Mouse (Mus musculus): ENCODE data around the gene Foxc1. TPM values are rescaled to one million over a fixed set of nuclear protein-coding genes. Genes with fewer than 3 reads are reported as not detected.

Gene Foxc1
- polyA plus RNA-seq, 1 experiment from 2014 or later = 0.44 TPM

- Histone ChIP-seq H3K9me3 (replicated peaks; ENCODE audit: control insufficient read depth, low read length, poor library complexity, severe bottlenecking) (no peaks in the 10 kb centered on the region), H3K9ac (ENCODE audit: low read depth, low read length) (peak overlapping the region; percentile 47; the same call in 1 of the 2 replicates), H3K27me3 (ENCODE audit: control insufficient read depth, insufficient read depth, low read depth, low read length) (peaks cover 36% of the 10 kb centered on the region), H3K4me3 (ENCODE audit: low read depth, low read length) (peak overlapping the region; percentile 28), H3K36me3 (ENCODE audit: control insufficient read depth, insufficient read depth, low read length) (no peaks in the 10 kb centered on the region), H3K4me2 (ENCODE audit: low read length) (peak overlapping the region; percentile 55), H3K27ac (ENCODE audit: low read length) (no peak overlapping the region), H3K4me1 (ENCODE audit: control insufficient read depth, insufficient read depth, low read length) (peaks cover 6% of the 10 kb centered on the region; the same call in 1 of the 2 replicates)
- 5% methylated on average over 16 of the region's 16 CpGs for WGBS
- ATAC-seq = peak; percentile 87
Observed at GRCm38 (mm10) chr13:31820587-31821017, 14.2 kb downstream of the Foxc1 start.

DNA sequence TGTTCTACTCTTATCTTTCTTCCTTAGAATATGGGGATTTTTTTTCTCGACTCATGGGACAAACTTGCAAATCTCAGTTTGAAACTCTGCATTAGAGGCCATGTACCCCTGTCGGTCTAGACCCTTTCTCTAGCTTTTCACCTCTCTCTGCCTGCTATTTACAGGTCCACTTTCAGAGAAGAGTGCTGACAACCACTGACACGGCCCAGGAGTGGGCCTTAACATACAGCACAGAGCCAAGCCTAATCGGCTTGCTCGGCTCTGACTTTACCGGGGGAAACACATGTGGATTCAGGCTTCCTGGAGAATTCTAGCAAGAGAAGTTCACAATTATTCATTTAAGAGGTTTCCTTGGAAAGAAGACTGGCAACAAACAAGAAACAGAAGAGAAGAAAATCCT lies 14.6 kb downstream of the Foxc1 start:
- H3K9me3 ChIP-seq (replicated peaks; ENCODE audit: control insufficient read depth, low read length, poor library complexity, severe bottlenecking) = no peaks in the 10 kb centered on the region
- H3K27me3 ChIP-seq (ENCODE audit: control insufficient read depth, insufficient read depth, low read depth, low read length) = peaks cover 31% of the 10 kb centered on the region
- peak; percentile 65; the same call in 1 of the 2 replicates for ATAC-seq
- peak overlapping the region; percentile 28 for H3K4me3 ChIP-seq (ENCODE audit: low read depth, low read length)
- H3K9ac ChIP-seq (ENCODE audit: low read depth, low read length) = 0 out of 2 replicates have a peak overlapping the region, but pooled peaks have one; percentile 47
- no peaks in the 10 kb centered on the region for H3K36me3 ChIP-seq (ENCODE audit: control insufficient read depth, insufficient read depth, low read length)
- no peak overlapping the region for H3K27ac ChIP-seq (ENCODE audit: low read length)
- WGBS = 21% methylated on average over 6 of the region's 6 CpGs
- peaks cover 6% of the 10 kb centered on the region; the same call in 1 of the 2 replicates for H3K4me1 ChIP-seq (ENCODE audit: control insufficient read depth, insufficient read depth, low read length)
- peak overlapping the region; percentile 55 for H3K4me2 ChIP-seq (ENCODE audit: low read length)

GRCm38 (mm10) chr13:31823316-31823715 lies 16.9 kb downstream of the Foxc1 start:
- H3K27me3 ChIP-seq (ENCODE audit: control insufficient read depth, insufficient read depth, low read depth, low read length) = peaks cover 14% of the 10 kb centered on the region
- H3K4me1 ChIP-seq (ENCODE audit: control insufficient read depth, insufficient read depth, low read length) = peaks cover 6% of the 10 kb centered on the region; the same call in 1 of the 2 replicates
- no peaks in the 10 kb centered on the region for H3K36me3 ChIP-seq (ENCODE audit: control insufficient read depth, insufficient read depth, low read length)
- no peak overlapping the region for H3K4me3 ChIP-seq (ENCODE audit: low read depth, low read length)
- H3K9ac ChIP-seq (ENCODE audit: low read depth, low read length) = no peak overlapping the region
- ATAC-seq = no peak
- H3K9me3 ChIP-seq (replicated peaks; ENCODE audit: control insufficient read depth, low read length, poor library complexity, severe bottlenecking) = no peaks in the 10 kb centered on the region
- 15% methylated on average over 5 of the region's 5 CpGs for WGBS
- no peak overlapping the region for H3K4me2 ChIP-seq (ENCODE audit: low read length)
- H3K27ac ChIP-seq (ENCODE audit: low read length) = no peak overlapping the region

DNA sequence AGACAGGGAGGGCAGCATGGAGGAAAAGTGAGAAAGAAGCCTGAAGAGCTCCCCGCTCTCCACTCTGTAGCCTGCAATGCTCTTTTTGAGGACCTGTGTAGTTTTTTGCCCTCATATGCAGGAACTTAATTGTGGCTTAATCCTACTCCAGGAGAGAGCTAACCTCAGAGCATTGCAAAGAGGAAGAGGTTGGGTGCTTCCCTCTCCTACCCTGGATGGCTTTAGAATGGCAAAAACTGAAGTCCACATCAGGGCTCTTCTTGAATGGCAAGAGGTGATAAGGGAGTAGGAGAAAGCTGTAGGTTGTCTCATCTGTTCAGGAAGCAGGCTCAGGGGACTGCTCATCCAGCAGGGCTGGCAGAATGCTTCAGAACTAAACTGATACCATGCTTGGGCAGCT lies 18.7 kb downstream of the Foxc1 start:
- no peak for ATAC-seq

GRCm38 (mm10) chr13:31827160-31827559 lies 20.7 kb downstream of the Foxc1 start:
- H3K9me3 ChIP-seq (replicated peaks; ENCODE audit: control insufficient read depth, low read length, poor library complexity, severe bottlenecking) = no peaks in the 10 kb centered on the region
- no peak for ATAC-seq
- no peak overlapping the region for H3K4me2 ChIP-seq (ENCODE audit: low read length)
- no peaks in the 10 kb centered on the region for H3K27me3 ChIP-seq (ENCODE audit: control insufficient read depth, insufficient read depth, low read depth, low read length)
- 76% methylated on average over 5 of the region's 5 CpGs for WGBS
- H3K9ac ChIP-seq (ENCODE audit: low read depth, low read length) = no peak overlapping the region
- H3K27ac ChIP-seq (ENCODE audit: low read length) = no peak overlapping the region
- H3K36me3 ChIP-seq (ENCODE audit: control insufficient read depth, insufficient read depth, low read length) = no peaks in the 10 kb centered on the region
- H3K4me1 ChIP-seq (ENCODE audit: control insufficient read depth, insufficient read depth, low read length) = no peaks in the 10 kb centered on the region
- no peak overlapping the region for H3K4me3 ChIP-seq (ENCODE audit: low read depth, low read length)

More for the DNA sequence above, 18.7 kb downstream of the Foxc1 start:
- Histone ChIP-seq H3K9ac (ENCODE audit: low read depth, low read length) (no peak overlapping the region), H3K9me3 (replicated peaks; ENCODE audit: control insufficient read depth, low read length, poor library complexity, severe bottlenecking) (no peaks in the 10 kb centered on the region), H3K27me3 (ENCODE audit: control insufficient read depth, insufficient read depth, low read depth, low read length) (peaks cover 5% of the 10 kb centered on the region), H3K4me3 (ENCODE audit: low read depth, low read length) (no peak overlapping the region), H3K36me3 (ENCODE audit: control insufficient read depth, insufficient read depth, low read length) (no peaks in the 10 kb centered on the region), H3K27ac (ENCODE audit: low read length) (no peak overlapping the region), H3K4me1 (ENCODE audit: control insufficient read depth, insufficient read depth, low read length) (peaks cover 6% of the 10 kb centered on the region; the same call in 1 of the 2 replicates), H3K4me2 (ENCODE audit: low read length) (no peak overlapping the region)
- WGBS = 81% methylated on average over 1 of the region's 1 CpGs

DNA sequence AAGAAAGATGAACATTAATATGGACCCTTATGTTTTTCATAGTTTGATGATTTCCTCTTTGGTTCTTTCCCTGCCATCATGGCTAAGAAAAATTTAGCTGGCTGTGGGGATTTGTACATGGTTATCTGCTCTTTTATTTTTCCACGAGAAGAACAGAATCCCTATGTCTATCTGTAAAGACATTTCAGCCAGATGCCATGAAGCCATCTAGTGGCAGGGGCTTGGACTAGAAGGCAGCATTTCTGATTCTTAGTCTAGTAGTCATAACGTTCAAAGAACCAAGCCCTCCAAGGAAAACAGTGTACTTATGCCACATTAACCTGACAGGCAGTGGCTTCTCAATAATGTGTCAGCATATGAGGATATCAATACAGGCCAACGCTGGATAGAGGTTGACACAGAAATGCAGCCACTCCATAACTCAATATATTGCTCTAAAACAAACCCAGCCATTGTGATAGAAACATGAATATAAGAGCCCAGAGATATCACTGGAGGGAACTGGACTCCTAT lies 21.4 kb downstream of the Foxc1 start:
- no peaks in the 10 kb centered on the region for H3K27me3 ChIP-seq (ENCODE audit: control insufficient read depth, insufficient read depth, low read depth, low read length)
- ATAC-seq = no peak
- no peaks in the 10 kb centered on the region for H3K9me3 ChIP-seq (replicated peaks; ENCODE audit: control insufficient read depth, low read length, poor library complexity, severe bottlenecking)
- no peak overlapping the region for H3K9ac ChIP-seq (ENCODE audit: low read depth, low read length)
- no peaks in the 10 kb centered on the region for H3K4me1 ChIP-seq (ENCODE audit: control insufficient read depth, insufficient read depth, low read length)
- H3K4me2 ChIP-seq (ENCODE audit: low read length) = no peak overlapping the region
- WGBS = 62% methylated on average over 3 of the region's 3 CpGs
- no peaks in the 10 kb centered on the region for H3K36me3 ChIP-seq (ENCODE audit: control insufficient read depth, insufficient read depth, low read length)
- H3K27ac ChIP-seq (ENCODE audit: low read length) = no peak overlapping the region
- H3K4me3 ChIP-seq (ENCODE audit: low read depth, low read length) = no peak overlapping the region

- no peak for ATAC-seq
- H3K9ac ChIP-seq (ENCODE audit: low read depth, low read length) = no peak overlapping the region
- 93% methylated on average over 4 of the region's 4 CpGs for WGBS
Observed at GRCm38 (mm10) chr13:31828446-31828845, 22.0 kb downstream of the Foxc1 start.

DNA sequence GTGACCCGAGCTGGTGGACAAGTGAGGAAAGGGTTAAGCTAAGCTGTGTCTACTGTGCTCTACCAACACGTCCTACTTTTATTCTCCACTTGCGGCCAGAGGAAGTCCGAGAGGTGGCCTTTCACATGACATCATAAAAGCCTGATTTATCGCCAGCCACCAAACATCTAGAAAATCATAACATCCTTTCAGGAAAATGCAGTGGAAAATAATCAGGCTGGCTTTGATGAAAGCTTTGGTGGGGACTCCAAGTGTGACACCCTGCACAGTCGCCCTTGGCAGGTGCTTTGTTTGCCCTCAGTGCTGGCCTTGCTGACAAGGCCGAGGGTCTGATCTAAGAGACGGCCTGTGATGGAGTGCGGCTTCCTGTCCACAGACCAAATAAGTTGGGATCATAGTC lies 23.9 kb downstream of the Foxc1 start:
- ATAC-seq = no peak
- H3K36me3 ChIP-seq (ENCODE audit: control insufficient read depth, insufficient read depth, low read length) = no peaks in the 10 kb centered on the region
- no peak overlapping the region for H3K4me2 ChIP-seq (ENCODE audit: low read length)
- no peaks in the 10 kb centered on the region for H3K27me3 ChIP-seq (ENCODE audit: control insufficient read depth, insufficient read depth, low read depth, low read length)
- no peak overlapping the region for H3K27ac ChIP-seq (ENCODE audit: low read length)
- H3K4me3 ChIP-seq (ENCODE audit: low read depth, low read length) = no peak overlapping the region
- H3K9me3 ChIP-seq (replicated peaks; ENCODE audit: control insufficient read depth, low read length, poor library complexity, severe bottlenecking) = no peaks in the 10 kb centered on the region
- H3K4me1 ChIP-seq (ENCODE audit: control insufficient read depth, insufficient read depth, low read length) = no peaks in the 10 kb centered on the region
- no peak overlapping the region for H3K9ac ChIP-seq (ENCODE audit: low read depth, low read length)
- 70% methylated on average over 9 of the region's 9 CpGs for WGBS

More at GRCm38 (mm10) chr13:31828446-31828845, 22.0 kb downstream of the Foxc1 start:
- Histone ChIP-seq H3K27me3 (ENCODE audit: control insufficient read depth, insufficient read depth, low read depth, low read length) (no peaks in the 10 kb centered on the region), H3K9me3 (replicated peaks; ENCODE audit: control insufficient read depth, low read length, poor library complexity, severe bottlenecking) (no peaks in the 10 kb centered on the region), H3K4me1 (ENCODE audit: control insufficient read depth, insufficient read depth, low read length) (no peaks in the 10 kb centered on the region), H3K4me3 (ENCODE audit: low read depth, low read length) (no peak overlapping the region), H3K4me2 (ENCODE audit: low read length) (no peak overlapping the region), H3K27ac (ENCODE audit: low read length) (no peak overlapping the region), H3K36me3 (ENCODE audit: control insufficient read depth, insufficient read depth, low read length) (no peaks in the 10 kb centered on the region)

DNA sequence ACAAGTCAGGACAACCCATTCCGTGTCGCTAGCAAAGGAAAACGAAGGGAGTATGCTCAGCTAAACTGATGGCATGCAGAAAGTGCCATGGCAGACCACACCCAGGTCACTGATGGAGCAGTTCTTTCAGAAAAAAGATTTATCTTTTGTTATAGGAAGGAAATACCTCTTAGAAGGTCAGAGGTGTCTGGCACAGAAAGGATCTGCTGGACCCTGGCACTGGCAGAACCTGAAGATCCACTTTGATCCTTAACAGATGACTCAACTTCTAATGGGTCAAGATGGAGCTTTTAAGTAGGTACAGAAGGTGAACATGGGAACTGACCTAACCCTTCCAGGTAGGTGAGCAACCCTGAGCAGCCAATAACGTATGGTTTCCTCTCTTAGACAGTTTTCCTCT lies 29.4 kb downstream of the Foxc1 start:
- no peak for ATAC-seq
- Histone ChIP-seq H3K4me3 (ENCODE audit: low read depth, low read length) (no peak overlapping the region), H3K4me1 (ENCODE audit: control insufficient read depth, insufficient read depth, low read length) (no peaks in the 10 kb centered on the region), H3K9ac (ENCODE audit: low read depth, low read length) (no peak overlapping the region), H3K4me2 (ENCODE audit: low read length) (no peak overlapping the region), H3K36me3 (ENCODE audit: control insufficient read depth, insufficient read depth, low read length) (no peaks in the 10 kb centered on the region), H3K9me3 (replicated peaks; ENCODE audit: control insufficient read depth, low read length, poor library complexity, severe bottlenecking) (no peaks in the 10 kb centered on the region), H3K27me3 (ENCODE audit: control insufficient read depth, insufficient read depth, low read depth, low read length) (no peaks in the 10 kb centered on the region), H3K27ac (ENCODE audit: low read length) (no peak overlapping the region)
- 86% methylated on average over 4 of the region's 4 CpGs for WGBS
